Mouse (Mus musculus): ENCODE measurements around the gene Mxra8.

Mxra8 gene

GRCm38 (mm10) chr4:155837404-155838010 is 2.0 kb upstream of the Mxra8 start:
- no peak for DNase-seq (ENCODE audit: low read depth, low spot score)

DNA sequence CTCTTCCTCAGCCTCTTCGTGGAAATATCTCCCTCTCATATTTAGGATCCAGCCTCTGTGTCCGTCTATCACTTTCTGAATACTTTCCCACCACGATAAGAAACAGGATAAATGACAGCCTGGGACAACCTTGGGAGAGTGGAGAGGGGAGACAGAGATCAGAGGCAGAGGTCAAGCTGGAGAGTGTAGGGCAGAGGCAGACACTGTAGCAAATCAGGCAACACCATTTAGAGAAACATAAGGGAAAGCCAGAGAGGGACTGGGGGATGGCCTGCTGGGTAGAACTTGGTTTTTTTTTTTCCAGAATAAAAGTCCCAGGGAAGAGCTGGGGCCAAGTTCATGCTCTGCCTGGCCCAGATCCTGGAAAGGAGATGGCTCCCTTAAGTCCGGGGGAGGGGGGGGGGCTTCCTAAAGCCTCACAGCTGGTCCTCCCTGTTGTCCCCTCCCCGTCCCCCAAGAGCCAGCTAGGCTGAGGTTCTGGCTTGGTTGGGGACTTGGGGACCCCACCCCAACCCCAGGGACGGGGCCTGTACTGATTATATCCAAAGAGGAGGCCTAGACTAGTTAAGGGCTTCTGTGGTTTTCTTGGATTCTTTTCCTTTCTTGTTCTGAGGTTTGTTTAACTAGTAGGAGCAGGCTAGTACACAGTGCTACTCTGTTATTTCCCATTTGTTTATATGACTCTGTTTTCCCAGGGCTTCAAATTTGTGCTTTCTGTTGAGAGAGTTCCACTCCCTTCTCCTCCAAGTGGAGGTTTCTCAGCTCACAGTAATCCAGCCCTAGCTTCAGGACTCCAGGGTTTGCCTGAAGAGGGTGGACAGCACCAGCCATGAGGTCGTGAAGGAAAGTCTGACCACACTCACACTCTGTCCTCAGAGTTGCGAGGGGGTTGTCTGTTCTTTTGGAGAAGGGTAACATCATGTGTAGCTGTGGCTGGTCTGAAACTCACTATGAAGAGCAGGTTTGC is 1.0 kb upstream of the Mxra8 start:
- no peak for DNase-seq (ENCODE audit: low read depth, low spot score)

DNA sequence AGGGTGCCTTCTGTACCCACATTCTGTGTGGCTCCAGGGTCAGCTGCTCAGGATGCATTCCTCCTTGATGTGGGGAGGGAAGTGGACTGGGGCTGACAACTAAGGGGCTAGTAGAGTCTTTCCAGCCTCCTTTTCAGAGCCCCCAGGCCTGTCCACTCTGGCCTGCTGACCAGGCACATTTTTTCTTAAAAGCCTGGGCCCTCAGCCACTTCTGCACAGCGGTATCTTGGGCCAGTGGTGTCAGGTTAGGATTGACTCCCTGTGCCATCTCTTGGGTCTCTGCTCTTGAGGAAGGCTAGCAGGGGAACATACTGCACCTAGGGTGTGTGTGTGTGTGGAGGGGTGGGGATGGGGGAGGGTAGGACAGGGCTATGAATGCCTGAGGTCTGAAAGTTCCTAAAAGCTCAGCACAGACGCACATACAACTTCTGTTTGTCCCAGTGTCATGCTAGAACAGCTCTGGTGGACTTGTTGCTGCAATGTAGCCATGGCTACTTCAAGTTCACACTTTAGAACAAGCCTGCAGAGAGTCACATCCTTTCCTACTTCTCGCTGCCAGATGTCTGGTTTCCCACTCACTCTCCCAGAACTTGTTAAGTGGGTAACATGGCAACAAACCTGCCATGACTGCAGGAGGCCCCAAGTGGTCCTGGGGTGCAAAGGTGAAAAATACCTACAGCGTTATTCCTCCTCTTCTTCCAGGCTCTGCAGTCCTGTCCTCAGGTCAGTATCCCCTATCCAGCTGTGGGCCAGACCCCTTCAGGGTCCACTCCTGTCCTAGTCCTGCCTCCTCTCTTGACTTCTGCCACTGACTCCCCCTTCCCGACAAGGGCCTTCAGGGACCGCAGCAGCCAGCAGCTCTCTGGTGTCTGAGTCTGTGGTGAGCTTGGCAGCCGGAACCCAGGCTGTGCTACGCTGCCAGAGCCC is 859 bp downstream of the Mxra8 start:
- no peak for DNase-seq (ENCODE audit: low read depth, low spot score)

GRCm38 (mm10) chr4:155841003-155841454 is 1.5 kb downstream of the Mxra8 start:
- DNase-seq (ENCODE audit: low read depth, low spot score), result no peak

DNA sequence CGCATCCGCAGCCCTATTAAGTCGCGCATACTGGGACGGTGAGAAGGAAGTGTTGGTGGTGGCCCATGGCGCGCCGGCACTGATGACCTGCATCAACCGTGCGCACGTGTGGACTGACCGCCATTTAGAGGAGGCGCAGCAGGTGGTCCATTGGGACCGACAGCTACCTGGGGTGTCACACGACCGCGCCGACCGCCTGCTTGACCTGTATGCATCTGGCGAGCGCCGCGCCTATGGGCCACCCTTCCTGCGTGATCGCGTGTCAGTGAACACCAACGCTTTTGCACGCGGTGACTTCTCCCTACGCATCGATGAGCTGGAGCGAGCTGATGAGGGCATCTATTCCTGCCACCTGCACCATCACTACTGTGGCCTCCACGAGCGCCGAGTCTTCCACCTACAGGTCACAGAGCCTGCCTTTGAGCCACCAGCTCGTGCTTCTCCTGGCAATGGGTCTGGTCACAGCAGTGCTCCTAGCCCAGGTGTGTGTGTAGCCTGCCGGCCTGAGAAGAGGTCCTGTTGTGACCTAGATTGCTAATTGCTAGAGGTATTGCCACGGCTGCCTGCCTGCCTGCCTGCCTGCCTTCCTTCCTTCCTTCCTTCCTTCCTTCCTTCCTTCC is 2.3 kb downstream of the Mxra8 start:
- no peak for DNase-seq (ENCODE audit: low read depth, low spot score)

DNA sequence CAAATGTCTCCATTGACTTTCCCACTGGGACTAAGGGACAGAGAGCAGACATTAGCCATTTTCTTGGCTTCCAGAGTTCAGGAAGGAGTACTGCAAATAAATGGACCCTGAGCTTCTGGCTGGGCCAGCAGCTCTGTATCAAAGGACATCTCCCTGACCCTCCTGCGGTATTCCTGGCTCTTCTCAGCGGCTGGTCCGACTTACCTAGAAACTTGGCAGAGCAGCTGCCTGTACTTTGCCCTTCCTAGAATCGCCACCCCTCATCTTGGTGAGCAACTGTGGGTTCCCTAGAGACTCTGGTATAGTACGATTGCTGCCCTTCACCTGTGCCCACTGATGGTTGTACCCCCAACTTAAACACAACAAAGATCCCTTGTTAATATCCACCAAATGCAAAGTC is 3.8 kb downstream of the Mxra8 start:
- no peak for DNase-seq (ENCODE audit: low read depth, low spot score)

DNA sequence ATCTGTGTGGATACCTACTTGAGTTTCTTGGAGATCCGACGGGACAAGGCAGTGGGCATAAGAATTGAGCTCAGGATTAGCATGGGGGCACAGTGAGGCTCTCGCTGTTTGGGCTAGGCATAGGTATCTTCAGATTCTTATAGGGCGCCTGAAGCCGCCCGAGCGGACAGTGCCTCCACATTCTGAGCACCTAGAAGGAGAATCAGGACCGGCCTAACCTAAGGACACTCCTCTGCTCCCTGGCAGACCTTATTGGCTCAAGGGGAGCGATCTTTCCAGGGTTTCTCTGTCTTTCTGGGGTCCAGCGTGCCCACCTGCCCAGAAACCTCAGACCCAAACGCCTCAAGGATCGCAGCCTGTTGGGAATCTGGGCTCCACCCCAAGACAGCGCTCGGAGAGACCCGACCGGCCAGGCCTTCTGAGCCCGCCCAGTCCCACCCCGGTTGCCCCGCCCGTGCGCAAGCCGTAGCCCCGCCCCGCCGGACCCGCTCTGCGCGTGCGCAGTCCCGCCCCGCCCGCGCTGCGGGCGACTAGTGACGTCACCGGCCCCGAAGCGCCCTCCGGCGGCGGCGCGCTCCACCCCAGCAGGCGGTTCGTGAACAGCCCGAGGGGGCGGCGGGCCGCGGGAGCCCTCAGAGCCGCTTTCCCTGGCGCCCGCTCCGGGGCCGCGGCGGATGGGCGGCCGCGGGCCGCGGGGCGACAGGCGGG is 7.5 kb downstream of the Mxra8 start, which contains the start of gene Dvl1:
Gene Dvl1 (plus strand): TSS at position 532 of the 708 bp plus-strand sequence.
- peak; percentile 83 for DNase-seq (ENCODE audit: low read depth, low spot score)

- no peak for DNase-seq (ENCODE audit: low read depth, low spot score)
Observed at GRCm38 (mm10) chr4:155847591-155848352, 8.3 kb downstream of the Mxra8 start.

- no peak for DNase-seq (ENCODE audit: low read depth, low spot score)
Observed at GRCm38 (mm10) chr4:155848434-155849095, 9.1 kb downstream of the Mxra8 start.

GRCm38 (mm10) chr4:155849391-155849790 is 9.9 kb downstream of the Mxra8 start:
- DNase-seq (ENCODE audit: low read depth, low spot score), result no peak

DNA sequence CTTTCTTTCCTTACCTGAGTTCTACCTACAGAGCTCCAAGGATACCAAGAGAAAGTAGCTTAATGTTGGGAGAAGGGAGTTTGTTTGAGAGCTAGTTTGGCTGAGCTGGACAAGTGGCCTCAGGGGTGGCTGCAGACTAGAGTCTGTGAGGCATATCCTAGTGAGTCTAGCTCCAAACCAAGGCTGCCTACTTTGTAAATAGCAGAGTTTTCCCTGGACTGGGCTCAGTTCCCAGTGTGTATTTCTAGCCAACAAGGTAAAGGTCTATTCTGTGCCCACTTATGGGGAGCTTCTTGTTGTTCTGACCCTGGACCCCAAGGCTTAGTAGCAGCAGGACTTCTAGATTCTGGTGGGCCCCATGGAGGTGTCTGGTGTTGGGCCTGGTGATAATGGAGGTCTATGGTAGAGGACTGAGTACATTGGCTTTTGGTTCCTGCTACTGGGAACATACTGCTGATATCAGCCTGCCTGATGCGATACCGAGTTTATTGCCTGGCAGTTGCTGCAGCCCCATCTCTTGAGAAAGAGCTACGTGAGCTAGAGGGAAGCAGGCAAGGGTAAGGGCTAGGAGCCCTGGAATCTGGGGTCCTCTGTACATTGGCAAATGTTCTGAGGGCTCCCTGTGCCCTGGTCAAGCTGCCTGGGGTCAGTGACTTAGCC is 10.4 kb downstream of the Mxra8 start:
- DNase-seq (ENCODE audit: low read depth, low spot score), result no peak

GRCm38 (mm10) chr4:155851368-155851767 is 11.9 kb downstream of the Mxra8 start:
- no peak for DNase-seq (ENCODE audit: low read depth, low spot score)

DNA sequence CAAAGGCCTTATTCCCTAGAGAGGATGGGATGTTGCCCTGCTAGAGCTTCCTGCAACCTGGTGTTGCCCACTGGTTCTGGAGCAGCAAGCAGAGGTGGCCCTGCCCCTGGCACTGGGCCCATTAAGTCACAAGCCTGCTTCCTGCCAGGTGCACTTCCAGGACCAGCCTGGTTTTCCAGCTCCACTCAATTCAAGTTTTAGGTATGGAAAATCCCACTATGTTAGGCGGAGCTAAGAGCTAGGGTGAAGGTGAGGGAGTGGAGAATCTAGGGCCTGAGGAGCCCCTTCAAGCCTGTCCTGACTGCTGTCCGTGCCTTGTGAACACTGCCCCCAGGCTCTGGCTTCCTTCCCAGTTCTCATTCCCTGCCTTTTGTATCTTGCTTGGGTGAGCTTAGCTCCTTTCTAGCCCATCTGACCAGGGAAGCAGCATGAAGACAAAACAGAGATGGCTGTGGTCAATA is 12.5 kb downstream of the Mxra8 start:
- no peak for DNase-seq (ENCODE audit: low read depth, low spot score)

GRCm38 (mm10) chr4:155853421-155853820 is 13.9 kb downstream of the Mxra8 start:
- DNase-seq (ENCODE audit: low read depth, low spot score), result no peak

DNA sequence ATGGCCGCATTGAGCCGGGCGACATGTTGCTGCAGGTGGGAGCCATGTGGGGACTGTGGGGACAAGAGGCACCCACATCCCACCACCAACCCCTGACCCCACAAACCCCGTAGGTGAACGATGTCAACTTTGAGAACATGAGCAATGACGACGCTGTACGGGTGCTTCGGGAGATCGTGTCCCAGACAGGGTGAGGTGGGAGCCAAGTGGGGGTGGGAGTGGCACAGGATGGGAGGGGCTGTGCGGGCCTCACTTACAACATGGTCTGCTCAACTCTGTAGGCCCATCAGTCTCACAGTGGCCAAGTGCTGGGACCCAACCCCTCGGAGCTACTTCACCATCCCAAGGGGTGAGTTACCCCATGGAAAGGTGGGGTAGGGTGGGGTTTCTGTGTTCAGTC is 15.5 kb downstream of the Mxra8 start:
- no peak for DNase-seq (ENCODE audit: low read depth, low spot score)

DNA sequence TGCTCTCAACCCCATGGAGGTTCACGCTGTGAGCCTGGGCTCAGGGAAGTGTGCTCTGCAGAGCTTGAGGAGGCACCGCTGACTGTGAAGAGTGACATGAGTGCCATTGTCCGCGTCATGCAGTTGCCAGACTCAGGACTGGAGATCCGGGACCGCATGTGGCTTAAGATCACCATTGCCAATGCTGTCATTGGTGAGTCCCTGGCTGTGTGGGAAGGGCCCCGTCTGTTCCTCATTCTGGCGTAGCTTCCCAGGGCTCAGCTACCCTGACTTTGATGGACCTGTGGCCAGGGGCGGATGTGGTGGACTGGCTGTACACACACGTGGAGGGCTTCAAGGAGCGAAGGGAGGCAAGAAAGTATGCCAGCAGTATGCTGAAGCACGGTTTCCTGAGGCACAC is 16.6 kb downstream of the Mxra8 start:
- no peak for DNase-seq (ENCODE audit: low read depth, low spot score)

DNA sequence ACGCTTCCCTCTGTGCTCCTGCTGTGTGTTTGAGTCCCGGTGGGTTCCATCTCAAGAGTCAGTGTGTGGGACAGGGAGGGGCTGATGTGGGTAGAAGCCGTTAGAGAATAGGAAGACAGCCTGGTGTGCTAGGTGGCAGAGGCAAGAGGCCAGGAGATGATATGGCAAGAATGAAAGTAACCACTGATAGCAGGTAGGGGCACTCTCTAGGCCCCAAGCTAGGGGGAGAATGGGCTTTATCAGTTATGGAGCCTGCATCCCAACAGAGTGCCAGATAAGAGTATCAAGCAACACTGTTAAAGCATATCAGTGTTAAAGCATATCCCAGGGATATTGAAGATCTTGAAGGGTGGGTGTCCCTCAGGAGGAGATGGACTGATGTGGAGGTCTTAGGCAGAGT is 17.4 kb downstream of the Mxra8 start:
- no peak for DNase-seq (ENCODE audit: low read depth, low spot score)

DNA sequence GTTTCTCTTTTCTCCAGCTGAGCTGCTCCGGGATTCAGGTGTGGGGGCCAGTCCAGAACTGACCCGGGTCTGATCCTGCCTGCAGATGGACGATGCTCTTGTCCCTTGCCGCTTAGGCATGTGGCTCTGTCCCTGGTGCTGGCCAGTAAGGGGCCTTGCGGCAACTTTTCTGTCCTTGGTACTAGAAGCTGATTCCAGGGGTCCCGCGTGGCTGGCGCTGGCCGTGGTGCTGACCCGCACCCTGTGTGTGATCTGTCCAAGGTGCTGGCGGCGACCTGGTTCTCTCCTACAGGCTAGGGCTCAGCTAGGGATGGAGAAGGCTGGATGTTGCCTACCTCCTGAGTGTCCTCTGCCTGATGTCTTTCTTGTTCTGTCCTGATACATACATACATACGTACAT is 19.8 kb downstream of the Mxra8 start:
- DNase-seq (ENCODE audit: low read depth, low spot score), result peak; percentile 60

GRCm38 (mm10) chr4:155861787-155862186 is 22.3 kb downstream of the Mxra8 start:
- no peak for DNase-seq (ENCODE audit: low read depth, low spot score)
